Comparison of ENCODE assay signal across 9 mouse cellular contexts in genomic region chr14:100260531-100260930, GRCm38 (mm10). TPM values are rescaled to one million over a fixed set of nuclear protein-coding genes. Genes with fewer than 3 reads are reported as not detected.
A peak's percentile ranks its signal among the peaks of the same experiment; 100 is the strongest.
DNase-seq lines count a peak whose midpoint lies in the region; ATAC-seq and TF ChIP-seq lines count a peak whose summit lies in the region.
"Had no signal": no experiment of that assay in that cellular context is flagged by ENCODE, and none has a peak within 500 bp of the region (broad histone marks: within the 10 kb centered on the region; RNA-seq: fewer than 3 reads in every experiment).

No protein-coding gene starts in this region.

- H3K36me3 ChIP-seq in heart, embryonic 12.5 days, result no peaks in the 10 kb centered on the region
- H3K36me3 ChIP-seq in kidney, embryonic 16.5 days (ENCODE audit: insufficient read depth, low read length), result no peaks in the 10 kb centered on the region
- H3K36me3 ChIP-seq in stomach, postnatal 0 days (ENCODE audit: control insufficient read depth, insufficient read depth, low read length), result no peaks in the 10 kb centered on the region

- no peaks in the 10 kb centered on the region for H3K9me3 ChIP-seq in heart, embryonic 12.5 days (replicated peaks)
- H3K9me3 ChIP-seq in kidney, embryonic 16.5 days (ENCODE audit: low read length), result no peaks in the 10 kb centered on the region
- no peaks in the 10 kb centered on the region for H3K9me3 ChIP-seq in stomach, postnatal 0 days (ENCODE audit: control insufficient read depth, low read length)

- DNase-seq in spleen, adult 18-20 months, result peak; percentile 7 to 20
- DNase-seq in spleen, postnatal 10 days (ENCODE audit: low spot score in 2 of 2), result no peak
- no peak for DNase-seq in stomach, postnatal 0 days (ENCODE audit: low spot score)
- no peak for DNase-seq in right cerebral cortex, postnatal 4 days
- DNase-seq in neural tube, embryonic 10.5 days (ENCODE audit: extremely low spot score, low spot score), result no peak
- DNase-seq in left cerebral cortex, adult 9 months (ENCODE audit: low spot score in 2 of 2), result no peak

- no peak for TF ChIP-seq EP300 in stomach, postnatal 0 days (optimal IDR thresholded peaks at IDR 0.05)

- H3K27ac ChIP-seq in heart, embryonic 12.5 days (ENCODE audit: poor library complexity, severe bottlenecking), result peak overlapping the region; percentile 27; the same call in 1 of the 2 replicates
- peak overlapping the region; percentile 24; the same call in 1 of the 2 replicates for H3K27ac ChIP-seq in kidney, embryonic 16.5 days (ENCODE audit: low read length)
- peak overlapping the region; percentile 41; the same call in 1 of the 2 replicates for H3K27ac ChIP-seq in stomach, postnatal 0 days (replicated peaks)

- no peak overlapping the region for H3K4me3 ChIP-seq in heart, embryonic 12.5 days
- no peak overlapping the region for H3K4me3 ChIP-seq in kidney, embryonic 16.5 days (ENCODE audit: low read length)
- H3K4me3 ChIP-seq in stomach, postnatal 0 days (ENCODE audit: low read depth, low read length), result no peak overlapping the region
- H3K4me3 ChIP-seq: megakaryocyte, embryonic 14.5 days had no signal

- peaks cover 8% of the 10 kb centered on the region for H3K4me1 ChIP-seq in heart, embryonic 12.5 days (replicated peaks)
- peaks cover 5% of the 10 kb centered on the region for H3K4me1 ChIP-seq in kidney, embryonic 16.5 days (ENCODE audit: insufficient read depth, low read length)
- H3K4me1 ChIP-seq in stomach, postnatal 0 days (replicated peaks; ENCODE audit: control insufficient read depth, insufficient read depth), result no peaks in the 10 kb centered on the region

- no peak for TF ChIP-seq CTCF in stomach, postnatal 0 days (IDR thresholded peaks at IDR 0.05; ENCODE audit: low read depth)

- 53% methylated on average over 4 of the region's 4 CpGs for WGBS in heart, embryonic 12.5 days
- WGBS in kidney, embryonic 16.5 days, result 71% methylated on average over 4 of the region's 4 CpGs
- WGBS in stomach, postnatal 0 days, result 62% methylated on average over 4 of the region's 4 CpGs

- no peak overlapping the region for H3K4me2 ChIP-seq in heart, embryonic 12.5 days
- H3K4me2 ChIP-seq in kidney, embryonic 16.5 days (replicated peaks; ENCODE audit: low read depth, low read length), result no peak overlapping the region
- no peak overlapping the region for H3K4me2 ChIP-seq in stomach, postnatal 0 days (replicated peaks; ENCODE audit: low read depth)

- no peak for ATAC-seq in heart, embryonic 12.5 days (ENCODE audit: insufficient number of reproducible peaks, low FRiP score)
- peak; percentile 63 for ATAC-seq in kidney, embryonic 16.5 days (ENCODE audit: low FRiP score, low TSS enrichment)
- ATAC-seq in stomach, postnatal 0 days (ENCODE audit: low FRiP score, low TSS enrichment), result no peak

- H3K9ac ChIP-seq in heart, embryonic 12.5 days, result no peak overlapping the region
- H3K9ac ChIP-seq in kidney, embryonic 16.5 days (replicated peaks; ENCODE audit: low read length), result no peak overlapping the region
- H3K9ac ChIP-seq in stomach, postnatal 0 days (ENCODE audit: low read length), result no peak overlapping the region

- H3K27me3 ChIP-seq in heart, embryonic 12.5 days (replicated peaks), result no peaks in the 10 kb centered on the region
- H3K27me3 ChIP-seq in kidney, embryonic 16.5 days (ENCODE audit: insufficient read depth, low read length), result no peaks in the 10 kb centered on the region
- H3K27me3 ChIP-seq in stomach, postnatal 0 days (ENCODE audit: control insufficient read depth, insufficient read depth, low read length), result no peaks in the 10 kb centered on the region
- H3K27me3 ChIP-seq: megakaryocyte, embryonic 14.5 days had no signal

RNA-seq across cellular contexts. Expression of gene Klf12, which starts 23.9 kb away (rescaled TPM):
- polyA plus RNA-seq in heart, embryonic 12.5 days (2016; fragmentation: Nextera tagmentation; extraction: Ambion mirVana), result 4.5 and 5.3 TPM in 2 replicates
- polyA plus RNA-seq in kidney, embryonic 16.5 days (2015; fragmentation: Nextera tagmentation; extraction: Ambion mirVana), result 9.1 and 13.0 TPM in 2 replicates
- 3.8 and 4.2 TPM in 2 replicates for polyA plus RNA-seq in stomach, postnatal 0 days (2015; fragmentation: Nextera tagmentation; extraction: Ambion mirVana)

Comparison
In these comparisons a context has a peak if more than half of its experiments do, and no peak if none do; other contexts are left out.
1. DNase-seq: peak in spleen, adult 18-20 months (2 of 2); none in spleen, postnatal 10 days (0 of 2), stomach, postnatal 0 days (single experiment), right cerebral cortex, postnatal 4 days (single experiment), neural tube, embryonic 10.5 days (single experiment) and left cerebral cortex, adult 9 months (0 of 2).
2. Peak in every context shown above with its lines, with median percentiles within 50 percentile points of each other: H3K27ac ChIP-seq.